Mouse (Mus musculus): ENCODE results near the gene Cdkal1. TPM values are rescaled to one million over a fixed set of nuclear protein-coding genes. Genes with fewer than 3 reads are reported as not detected.

Cdkal1 gene
- polyA plus RNA-seq, 1 experiment, result 10.3 TPM

DNA sequence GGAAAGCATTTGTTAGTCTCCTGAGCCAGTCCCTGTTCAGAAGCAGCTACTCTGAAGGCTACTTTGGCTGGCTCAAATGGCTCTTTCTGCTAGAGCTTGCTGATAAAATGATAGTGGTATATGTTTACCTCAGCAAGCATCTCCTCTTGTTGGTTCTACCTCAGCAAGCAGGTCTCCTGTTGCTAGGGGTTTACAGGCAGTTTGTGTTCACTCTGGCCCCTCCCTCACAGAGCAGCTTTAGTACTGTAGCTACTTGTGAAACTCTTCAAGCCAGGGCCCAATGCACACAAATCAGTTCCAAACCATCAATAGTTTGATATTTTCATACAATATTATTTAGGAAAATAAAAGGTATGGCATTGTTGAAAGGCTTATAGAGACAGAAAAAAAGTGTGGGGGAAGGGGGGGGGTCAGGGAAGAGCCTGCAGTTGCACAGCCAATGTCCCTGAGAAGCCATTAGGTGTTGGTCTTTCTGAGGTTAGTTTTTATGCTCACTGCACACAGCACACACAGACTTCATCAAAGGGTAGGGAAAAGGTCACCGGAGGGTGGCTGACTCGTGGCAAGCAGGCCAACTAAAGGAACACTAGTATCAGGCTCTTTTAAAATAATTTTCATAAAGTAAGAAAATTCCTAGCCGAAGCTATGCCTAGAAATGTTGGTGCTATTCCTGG lies 499.9 kb downstream of the Cdkal1 start:
- no peak overlapping the region for H3K4me3 ChIP-seq (replicated peaks; ENCODE audit: insufficient read depth, low read depth, low read length)
- WGBS, result 48% methylated on average over 3 of the region's 3 CpGs
- H3K27me3 ChIP-seq (ENCODE audit: control insufficient read depth, insufficient read depth, low read length), result no peaks in the 10 kb centered on the region
- H3K27ac ChIP-seq (ENCODE audit: insufficient read depth, low read length), result no peak overlapping the region
- no peak for TF ChIP-seq CTCF (IDR thresholded peaks at IDR 0.05; ENCODE audit: borderline replicate concordance, insufficient read depth, low read depth, low read length)
- no peak for TF ChIP-seq POLR2A (IDR thresholded peaks at IDR 0.05; ENCODE audit: borderline replicate concordance, insufficient read depth, low read length)
- peaks cover 16% of the 10 kb centered on the region for H3K4me1 ChIP-seq (ENCODE audit: control insufficient read depth, insufficient read depth, low read length)
- DNase-seq, result no peak

DNA sequence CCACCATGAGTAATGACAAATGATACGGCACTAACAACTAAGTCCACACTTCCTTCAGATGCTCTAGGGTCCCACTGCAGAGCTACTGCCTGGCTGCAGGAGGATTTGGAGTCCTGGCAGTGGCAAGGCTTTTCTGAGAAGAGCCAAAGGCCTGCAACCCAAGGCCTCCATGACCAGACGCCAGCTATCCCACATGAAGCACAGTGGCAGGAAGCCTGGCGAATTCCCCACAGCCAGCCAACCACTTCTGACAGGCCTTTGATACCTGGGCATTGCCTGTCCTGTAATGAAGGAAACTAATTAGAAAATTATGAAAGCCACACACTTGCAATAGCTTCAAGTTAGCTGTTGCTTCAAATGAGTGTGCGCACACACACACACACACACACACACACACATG lies 500.5 kb downstream of the Cdkal1 start:
- no peaks in the 10 kb centered on the region for H3K27me3 ChIP-seq (ENCODE audit: control insufficient read depth, insufficient read depth, low read length)
- 84% methylated on average over 4 of the region's 4 CpGs for WGBS
- no peak for DNase-seq
- no peak overlapping the region for H3K4me3 ChIP-seq (replicated peaks; ENCODE audit: insufficient read depth, low read depth, low read length)
- peaks cover 16% of the 10 kb centered on the region for H3K4me1 ChIP-seq (ENCODE audit: control insufficient read depth, insufficient read depth, low read length)
- no peak for TF ChIP-seq POLR2A (IDR thresholded peaks at IDR 0.05; ENCODE audit: borderline replicate concordance, insufficient read depth, low read length)
- TF ChIP-seq CTCF (IDR thresholded peaks at IDR 0.05; ENCODE audit: borderline replicate concordance, insufficient read depth, low read depth, low read length), result no peak
- H3K27ac ChIP-seq (ENCODE audit: insufficient read depth, low read length), result no peak overlapping the region

DNA sequence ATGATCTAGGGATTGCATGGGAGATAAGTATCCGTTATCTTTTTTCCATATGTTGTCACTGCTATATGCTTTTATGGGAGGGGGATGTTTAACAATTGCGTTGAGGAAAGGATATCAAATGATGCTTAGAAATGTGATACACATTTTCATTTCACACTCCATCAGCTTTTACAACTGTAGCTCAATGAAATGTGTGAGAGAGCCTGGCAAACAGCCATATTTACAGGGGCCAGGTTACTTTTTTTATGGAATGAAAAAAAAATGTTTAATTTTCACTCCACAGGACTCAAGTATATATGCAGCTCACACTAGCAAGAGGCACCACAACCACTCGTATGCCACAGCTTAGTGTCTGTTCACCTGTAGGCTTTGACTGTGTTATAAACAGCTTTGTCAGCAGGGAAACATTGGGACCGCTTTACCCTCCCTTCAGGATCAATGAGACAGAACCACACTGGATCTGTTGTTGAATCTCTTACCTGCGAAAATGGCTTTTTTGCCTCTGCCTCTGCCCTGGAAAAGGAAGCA lies 501.5 kb downstream of the Cdkal1 start:
- H3K27ac ChIP-seq (ENCODE audit: insufficient read depth, low read length), result no peak overlapping the region
- H3K4me1 ChIP-seq (ENCODE audit: control insufficient read depth, insufficient read depth, low read length), result peaks cover 16% of the 10 kb centered on the region
- no peak overlapping the region for H3K4me3 ChIP-seq (replicated peaks; ENCODE audit: insufficient read depth, low read depth, low read length)
- TF ChIP-seq POLR2A (IDR thresholded peaks at IDR 0.05; ENCODE audit: borderline replicate concordance, insufficient read depth, low read length) (no peak), CTCF (IDR thresholded peaks at IDR 0.05; ENCODE audit: borderline replicate concordance, insufficient read depth, low read depth, low read length) (no peak)
- DNase-seq, result no peak
- no peaks in the 10 kb centered on the region for H3K27me3 ChIP-seq (ENCODE audit: control insufficient read depth, insufficient read depth, low read length)
- WGBS, result 85% methylated on average over 5 of the region's 5 CpGs

DNA sequence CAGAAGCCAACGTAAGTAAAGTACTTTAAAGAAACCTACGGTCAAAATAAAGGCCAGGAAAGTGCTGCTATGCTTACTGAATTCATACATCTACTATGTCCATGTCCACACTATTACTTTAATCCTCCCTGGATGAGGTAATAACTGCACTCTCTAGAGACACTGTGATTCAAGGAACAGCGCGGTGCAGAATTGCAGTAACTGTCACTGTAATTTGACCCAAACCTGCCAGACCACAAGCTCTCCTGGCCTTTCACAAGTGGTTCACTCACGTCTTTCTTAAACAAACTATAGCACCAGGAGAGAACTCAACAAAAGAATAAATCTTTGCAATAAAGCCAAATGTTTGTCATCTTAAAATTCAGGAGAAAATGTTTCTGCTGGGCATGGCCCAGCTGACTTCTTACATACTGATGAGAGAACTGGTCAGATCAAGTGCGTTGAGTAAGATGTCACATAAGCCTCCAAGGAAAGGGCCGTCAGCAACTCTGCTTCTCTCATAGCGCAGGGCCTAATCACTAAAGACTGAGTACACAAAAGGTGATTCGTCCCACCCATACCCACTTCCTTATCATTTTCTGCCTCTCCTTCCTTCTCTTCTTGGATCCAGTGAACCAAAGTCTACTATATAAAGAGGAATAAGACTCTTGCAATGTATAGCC lies 504.3 kb downstream of the Cdkal1 start:
- Histone ChIP-seq H3K4me3 (replicated peaks; ENCODE audit: insufficient read depth, low read depth, low read length) (no peak overlapping the region), H3K4me1 (ENCODE audit: control insufficient read depth, insufficient read depth, low read length) (peaks cover 5% of the 10 kb centered on the region), H3K27me3 (ENCODE audit: control insufficient read depth, insufficient read depth, low read length) (no peaks in the 10 kb centered on the region), H3K27ac (ENCODE audit: insufficient read depth, low read length) (no peak overlapping the region)
- no peak for DNase-seq
- TF ChIP-seq CTCF (IDR thresholded peaks at IDR 0.05; ENCODE audit: borderline replicate concordance, insufficient read depth, low read depth, low read length) (no peak), POLR2A (IDR thresholded peaks at IDR 0.05; ENCODE audit: borderline replicate concordance, insufficient read depth, low read length) (no peak)
- 96% methylated on average over 9 of the region's 9 CpGs for WGBS

DNA sequence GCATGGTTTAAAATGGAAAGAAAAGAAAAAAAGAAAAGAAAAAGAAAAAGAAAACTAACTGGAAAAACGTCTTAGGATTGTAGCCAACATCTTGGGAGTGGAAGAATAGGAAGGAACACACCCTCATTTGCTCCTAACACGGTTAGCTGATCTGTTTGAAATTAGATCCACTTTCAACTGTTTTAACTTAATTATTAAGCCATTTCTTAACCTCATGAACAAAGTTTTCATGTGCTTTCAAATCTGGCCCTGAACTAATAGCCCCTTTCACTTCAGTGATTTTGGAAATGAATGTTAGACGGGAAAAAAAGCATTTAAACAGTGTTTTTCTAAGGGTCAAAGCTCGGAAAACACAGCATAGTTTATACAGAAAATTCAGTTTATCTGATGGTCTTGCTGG lies 505.5 kb downstream of the Cdkal1 start:
- no peak overlapping the region for H3K4me3 ChIP-seq (replicated peaks; ENCODE audit: insufficient read depth, low read depth, low read length)
- DNase-seq, result no peak
- 77% methylated on average over 4 of the region's 4 CpGs for WGBS
- H3K4me1 ChIP-seq (ENCODE audit: control insufficient read depth, insufficient read depth, low read length), result no peaks in the 10 kb centered on the region
- no peaks in the 10 kb centered on the region for H3K27me3 ChIP-seq (ENCODE audit: control insufficient read depth, insufficient read depth, low read length)
- TF ChIP-seq CTCF (IDR thresholded peaks at IDR 0.05; ENCODE audit: borderline replicate concordance, insufficient read depth, low read depth, low read length) (no peak), POLR2A (IDR thresholded peaks at IDR 0.05; ENCODE audit: borderline replicate concordance, insufficient read depth, low read length) (no peak)
- H3K27ac ChIP-seq (ENCODE audit: insufficient read depth, low read length), result no peak overlapping the region

DNA sequence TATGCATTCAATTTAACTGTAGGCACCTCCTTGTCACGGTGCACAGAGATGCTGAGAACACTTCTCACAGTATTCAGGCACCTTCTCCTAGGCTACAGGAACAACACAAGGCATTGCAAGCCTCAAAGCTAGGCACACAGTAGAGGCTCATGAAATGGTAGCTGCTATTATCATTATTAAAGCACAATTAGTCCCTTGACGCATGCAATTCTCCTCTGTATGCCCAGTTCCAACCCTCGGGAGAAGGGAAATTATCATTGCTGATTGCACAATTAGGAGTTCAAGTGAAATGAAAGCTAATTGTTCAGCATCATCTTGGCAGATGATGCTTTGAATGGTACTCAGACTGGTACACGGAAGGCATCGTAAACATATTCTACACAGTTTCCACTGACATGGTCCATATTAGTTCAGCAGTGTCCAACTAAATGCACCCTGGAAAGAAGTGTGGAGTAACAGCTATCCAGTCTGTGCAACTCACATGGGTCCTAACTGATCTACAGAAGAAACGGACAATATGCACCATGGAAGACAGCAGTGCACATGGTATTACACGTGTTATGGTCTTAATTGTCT lies 506.0 kb downstream of the Cdkal1 start:
- no peak overlapping the region for H3K27ac ChIP-seq (ENCODE audit: insufficient read depth, low read length)
- TF ChIP-seq POLR2A (IDR thresholded peaks at IDR 0.05; ENCODE audit: borderline replicate concordance, insufficient read depth, low read length) (no peak), CTCF (IDR thresholded peaks at IDR 0.05; ENCODE audit: borderline replicate concordance, insufficient read depth, low read depth, low read length) (no peak)
- H3K4me1 ChIP-seq (ENCODE audit: control insufficient read depth, insufficient read depth, low read length), result no peaks in the 10 kb centered on the region
- H3K4me3 ChIP-seq (replicated peaks; ENCODE audit: insufficient read depth, low read depth, low read length), result no peak overlapping the region
- DNase-seq, result no peak
- H3K27me3 ChIP-seq (ENCODE audit: control insufficient read depth, insufficient read depth, low read length), result no peaks in the 10 kb centered on the region
- 53% methylated on average over 7 of the region's 7 CpGs for WGBS

DNA sequence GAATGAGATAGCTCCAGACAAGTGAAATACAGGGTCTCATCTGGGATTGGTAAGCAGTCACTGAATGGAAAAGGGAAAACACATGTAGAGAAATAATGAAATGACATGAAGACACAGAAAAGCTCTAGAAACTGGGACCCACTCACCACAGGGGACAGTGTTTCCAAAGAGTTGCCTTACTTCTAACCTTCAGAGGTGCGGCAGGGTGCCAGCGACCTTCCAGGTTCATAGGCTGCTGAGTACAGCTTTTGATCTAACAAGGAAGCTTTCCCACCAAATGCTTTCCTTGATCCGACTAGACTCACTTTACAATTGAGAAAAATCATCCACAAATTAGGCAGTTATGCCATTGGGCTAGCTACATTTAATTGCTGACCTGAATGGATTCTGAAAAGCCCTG lies 507.1 kb downstream of the Cdkal1 start:
- Histone ChIP-seq H3K4me3 (replicated peaks; ENCODE audit: insufficient read depth, low read depth, low read length) (no peak overlapping the region), H3K27me3 (ENCODE audit: control insufficient read depth, insufficient read depth, low read length) (no peaks in the 10 kb centered on the region), H3K27ac (ENCODE audit: insufficient read depth, low read length) (no peak overlapping the region), H3K4me1 (ENCODE audit: control insufficient read depth, insufficient read depth, low read length) (no peaks in the 10 kb centered on the region)
- over 99% methylated on average over 3 of the region's 3 CpGs for WGBS
- DNase-seq, result no peak
- TF ChIP-seq CTCF (IDR thresholded peaks at IDR 0.05; ENCODE audit: borderline replicate concordance, insufficient read depth, low read depth, low read length) (no peak), POLR2A (IDR thresholded peaks at IDR 0.05; ENCODE audit: borderline replicate concordance, insufficient read depth, low read length) (no peak)
